Mouse (Mus musculus) left cerebral cortex, postnatal 4 days (tissue): ENCODE measurements around the gene Fes. TPM values are rescaled to one million over a fixed set of nuclear protein-coding genes. Genes with fewer than 3 reads are reported as not detected.
"Not testable (repeated sequence)": the region's sequence is repeated elsewhere in the genome, so short reads cannot be mapped to it uniquely, and the experiment has no call there.

Source experiments
- DNase-seq: peaks from one replicate; pipeline ENCODE4 v3.0.0-alpha.2; 2022
- intact Hi-C: fragments of 180-260 bp; cut with DNase I; formaldehyde crosslinking; loops from one replicate; pipeline ENCODE4 v1.15.1; 2025
- total RNA-seq, 2 experiments: library from RNA; stranded (reverse); gene quantifications; 2 replicates each; pipeline ENCODE4 v1.2.3; 2021

Fes gene
- total RNA-seq, 2 experiments from 2014 or later: 5.2 to 7.5 TPM

- no peak for DNase-seq
- intact Hi-C loops: no loop called here
These were observed 17.5 kb upstream of the Fes start, which contains the start of gene Furin for GRCm38 (mm10) chr7:80405188-80405695. Gene Furin, minus strand, starts transcription at chr7:80405436.

GRCm38 (mm10) chr7:80404101-80404894 is 16.6 kb upstream of the Fes start:
- intact Hi-C loops: no loop called here
- no peak for DNase-seq

- intact Hi-C loops: no loop called here
- DNase-seq: peak; percentile 88
These were observed 15.8 kb upstream of the Fes start for GRCm38 (mm10) chr7:80403551-80403950.

GRCm38 (mm10) chr7:80402651-80403321 is 15.0 kb upstream of the Fes start:
- intact Hi-C loops: no loop called here
- peak; percentile 70 for DNase-seq

- DNase-seq: peak; percentile 45
- intact Hi-C loops: no loop called here
These were observed 14.3 kb upstream of the Fes start for GRCm38 (mm10) chr7:80401860-80402641.

- no peak for DNase-seq
- intact Hi-C loops: no loop called here
These were observed 13.5 kb upstream of the Fes start for GRCm38 (mm10) chr7:80401041-80401859.

- no peak for DNase-seq
- intact Hi-C loops: no loop called here
These were observed 12.8 kb upstream of the Fes start for GRCm38 (mm10) chr7:80400571-80400970.

- DNase-seq: peak; percentile 63
- intact Hi-C loops: no loop called here
These were observed 12.4 kb upstream of the Fes start for GRCm38 (mm10) chr7:80400099-80400498.

GRCm38 (mm10) chr7:80398654-80399444 is 11.1 kb upstream of the Fes start:
- intact Hi-C loops: no loop called here
- no peak for DNase-seq

GRCm38 (mm10) chr7:80397986-80398385 is 10.2 kb upstream of the Fes start:
- intact Hi-C loops: no loop called here
- no peak for DNase-seq

- DNase-seq, intact Hi-C loops: not testable (repeated sequence)
These were observed 8.7 kb upstream of the Fes start for GRCm38 (mm10) chr7:80396427-80396826.

GRCm38 (mm10) chr7:80394600-80394999 is 6.9 kb upstream of the Fes start:
- intact Hi-C loops: no loop called here
- DNase-seq: no peak

- intact Hi-C loops: no loop called here
- no peak for DNase-seq
These were observed 4.4 kb upstream of the Fes start for GRCm38 (mm10) chr7:80392119-80392518.

- intact Hi-C loops: loop anchor here (5.0 kb wide), 1 partner anchor 335 kb away; no protein-coding TSS in a partner anchor
- no peak for DNase-seq
These were observed 613 bp downstream of the Fes start for GRCm38 (mm10) chr7:80387033-80387632.

- peak; percentile 93 for DNase-seq
- intact Hi-C loops: loop anchor here (5.0 kb wide), 1 partner anchor 336 kb away; no protein-coding TSS in a partner anchor
These were observed 1.4 kb downstream of the Fes start for GRCm38 (mm10) chr7:80386235-80386930.

GRCm38 (mm10) chr7:80382919-80383318 is 4.8 kb downstream of the Fes start:
- no peak for DNase-seq
- intact Hi-C loops: no loop called here

GRCm38 (mm10) chr7:80379531-80379930 is 8.2 kb downstream of the Fes start:
- intact Hi-C loops: no loop called here
- no peak for DNase-seq

GRCm38 (mm10) chr7:80377471-80377870 is 10.3 kb downstream of the Fes start:
- intact Hi-C loops: no loop called here
- DNase-seq: peak; percentile 55
